Mouse (Mus musculus) ovary, postnatal 36 days (tissue): ENCODE measurements at regions not wholly inside any gene's neighbourhood (a gene's known extent, or its start where the extent isn't known, plus 50 kb on each side); places are given as distances from the start of the nearest gene placed in this dataset.
A peak's percentile ranks its signal among the peaks of the same experiment; 100 is the strongest.

Experiments
- DNase-seq: peaks from one replicate; pipeline ENCODE4 v3.0.0; 2022; ENCODE audit warnings: low spot score, mixed read lengths

DNA sequence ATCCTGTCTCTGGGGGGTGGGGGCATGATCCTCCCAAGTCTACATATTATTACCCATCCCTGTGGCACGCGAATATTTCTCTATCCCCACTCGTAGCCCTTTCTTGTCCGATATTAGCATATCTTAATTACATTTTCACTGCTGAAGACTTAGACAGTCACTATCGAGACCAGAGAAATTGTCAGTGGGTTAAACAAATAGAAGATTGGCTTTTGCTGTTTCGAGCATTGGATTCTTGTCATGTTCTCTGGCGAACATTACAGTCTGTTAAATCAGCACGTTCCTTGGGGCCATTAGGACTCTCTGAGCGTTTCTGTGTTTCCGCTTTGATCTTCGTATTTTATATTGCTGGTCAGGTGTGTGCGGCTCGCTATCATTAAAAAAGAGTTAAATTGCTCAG, 129.6 kb upstream of the Psmd7 start:
- DNase-seq = no peak

GRCm38 (mm10) chr8:107719656-107720055, 131.4 kb upstream of the Psmd7 start:
- DNase-seq = no peak

DNA sequence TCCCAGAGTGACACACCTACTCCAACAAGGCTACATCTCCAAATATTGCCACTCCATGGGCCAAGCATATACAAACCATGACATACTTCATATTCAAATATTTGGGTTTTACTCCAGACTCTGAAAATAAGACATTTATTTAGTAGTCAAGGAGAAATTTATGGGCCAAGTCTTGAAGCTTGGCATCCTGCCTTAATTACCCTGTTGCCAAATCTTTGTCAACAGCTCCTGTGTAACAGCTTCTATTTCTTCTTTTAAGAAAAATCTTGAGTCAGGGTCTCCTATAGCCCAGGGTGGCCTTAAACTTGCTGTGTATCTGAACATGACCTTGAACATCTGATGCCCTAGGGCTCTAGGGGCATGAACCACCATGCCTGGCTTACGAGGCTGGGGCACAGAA, 138.5 kb upstream of the Psmd7 start:
- no peak for DNase-seq

GRCm38 (mm10) chr8:107727276-107727675, 139.0 kb upstream of the Psmd7 start:
- DNase-seq = no peak

GRCm38 (mm10) chr8:107739091-107739490, 150.8 kb upstream of the Psmd7 start:
- no peak for DNase-seq

GRCm38 (mm10) chr8:107757083-107757482, 168.8 kb upstream of the Psmd7 start:
- no peak for DNase-seq

GRCm38 (mm10) chr8:107758637-107759036, 170.4 kb upstream of the Psmd7 start:
- no peak for DNase-seq

- DNase-seq = no peak
Measured at GRCm38 (mm10) chr8:107776906-107777305, 165.5 kb upstream of the Zfhx3 start.

GRCm38 (mm10) chr8:107785771-107786170, 156.7 kb upstream of the Zfhx3 start:
- peak; percentile 4 for DNase-seq

DNA sequence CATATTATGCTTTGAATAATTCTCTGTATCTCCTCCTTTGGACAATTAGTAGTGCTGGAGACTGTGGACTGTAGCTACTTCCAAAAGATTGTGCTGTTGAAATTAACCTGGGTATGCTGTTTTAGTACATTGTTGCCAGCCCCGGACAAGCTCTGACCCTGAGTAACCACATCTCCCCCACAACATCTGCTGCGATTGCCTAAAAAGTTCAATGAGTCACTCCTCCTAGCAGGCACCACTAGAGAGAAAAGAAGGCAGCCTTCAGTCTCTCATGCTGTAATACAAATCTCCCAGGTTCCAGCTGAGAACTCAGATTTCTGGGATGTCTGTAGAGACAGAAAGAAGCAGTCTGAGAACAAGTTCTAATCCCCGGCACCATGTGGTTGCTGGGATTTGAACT, 150.2 kb upstream of the Zfhx3 start:
- no peak for DNase-seq

- DNase-seq = no peak
Measured at GRCm38 (mm10) chr8:107814931-107815330, 127.5 kb upstream of the Zfhx3 start.

DNA sequence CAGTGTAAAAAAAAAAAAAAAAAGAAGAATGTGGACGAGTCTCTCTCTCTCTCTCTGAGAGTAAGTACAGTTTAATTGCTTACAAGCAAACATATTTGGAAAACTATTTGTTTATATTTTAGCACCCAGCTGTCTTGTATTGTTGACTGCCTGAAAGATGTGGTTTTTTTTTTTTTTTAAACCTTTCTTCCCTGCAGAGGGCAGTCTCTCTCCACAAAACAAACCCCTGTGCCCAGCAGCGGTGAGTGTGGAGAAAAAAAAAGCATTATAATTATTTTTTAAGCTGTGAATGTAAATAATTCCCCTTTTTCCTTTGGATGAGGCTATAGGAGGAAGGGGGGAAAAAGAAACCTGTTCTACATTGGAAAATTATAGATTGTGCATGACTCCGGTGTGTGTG, 126.7 kb upstream of the Zfhx3 start:
- DNase-seq = no peak

DNA sequence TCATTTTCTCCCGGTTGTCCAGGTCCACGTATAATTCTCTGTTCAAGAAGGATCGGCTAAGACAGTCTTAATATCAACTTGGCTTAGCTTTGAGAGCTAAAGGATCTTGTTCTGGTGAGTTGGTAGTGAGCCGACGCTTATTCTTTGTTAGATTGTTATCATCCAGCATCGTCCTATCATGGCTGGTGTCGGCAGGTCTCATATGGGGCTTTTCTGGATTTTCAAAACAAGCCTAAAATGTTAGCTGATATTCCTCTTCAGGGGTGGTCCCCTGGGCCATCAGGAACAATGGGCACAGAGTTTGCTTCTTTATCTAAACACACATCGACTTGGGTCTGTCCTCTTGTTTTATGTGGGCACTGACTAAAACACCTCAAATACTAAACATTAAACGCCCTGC, 124.6 kb upstream of the Zfhx3 start:
- no peak for DNase-seq

GRCm38 (mm10) chr8:107820174-107820760, 122.2 kb upstream of the Zfhx3 start:
- DNase-seq = no peak

DNA sequence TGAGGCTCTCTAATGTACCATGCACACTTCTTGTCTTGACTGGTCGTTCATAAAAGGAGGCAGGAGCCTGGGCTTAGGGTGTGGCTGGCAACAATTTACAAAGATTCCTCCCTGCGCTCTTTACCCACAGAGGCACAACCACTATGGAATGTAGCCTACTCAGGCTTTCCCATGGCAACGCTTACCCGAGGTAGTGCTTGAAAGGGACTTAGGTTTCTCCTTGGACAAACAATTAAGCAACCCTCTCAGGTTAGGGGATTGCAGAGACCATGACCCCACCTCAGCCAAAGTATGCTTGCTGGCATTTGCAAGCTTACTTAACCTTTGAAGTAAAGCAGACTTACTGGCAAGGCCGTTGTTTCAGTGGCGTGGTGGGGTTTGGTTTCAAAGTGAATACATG, 120.9 kb upstream of the Zfhx3 start:
- no peak for DNase-seq

DNA sequence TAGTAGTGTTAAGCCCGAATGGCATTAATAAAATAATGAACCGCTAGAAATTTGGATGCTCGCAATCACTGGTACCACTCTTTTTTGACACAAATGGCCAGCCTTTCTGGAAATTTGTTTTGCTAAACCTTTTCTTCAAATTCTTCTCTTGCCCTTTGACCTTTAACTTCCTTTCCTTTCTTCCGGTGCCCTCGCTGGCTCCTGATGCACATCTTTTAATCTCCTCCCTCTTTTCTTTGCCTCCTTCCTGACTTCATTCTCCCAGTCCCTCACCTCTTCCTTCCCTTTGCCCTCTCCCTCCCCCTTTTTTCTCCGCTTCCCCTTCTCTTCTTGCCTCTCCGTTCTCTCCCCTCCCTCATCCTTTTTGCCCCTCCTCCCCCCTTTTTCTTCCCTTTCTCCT, 118.3 kb upstream of the Zfhx3 start:
- DNase-seq = no peak

DNA sequence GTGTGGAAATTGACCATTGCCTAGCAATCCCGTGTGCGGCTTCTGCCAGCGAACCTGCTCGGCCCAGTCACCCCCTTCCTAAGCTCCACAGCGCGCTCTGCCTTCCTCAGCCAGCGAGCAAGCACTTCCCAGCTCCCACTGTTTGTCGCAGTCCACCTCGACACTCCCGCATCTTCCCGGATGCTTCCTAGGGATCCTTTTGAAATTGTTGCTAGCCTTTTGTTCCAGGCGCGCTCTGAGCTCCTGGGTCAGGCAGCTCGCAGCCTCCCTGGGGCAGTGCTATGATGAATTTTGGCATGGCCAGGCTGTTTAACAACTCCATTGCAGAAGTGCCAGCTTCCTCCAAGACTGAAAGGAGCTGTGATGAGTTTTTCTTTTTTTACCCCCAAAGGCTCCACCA, 117.8 kb upstream of the Zfhx3 start:
- peak; percentile 4 for DNase-seq

DNA sequence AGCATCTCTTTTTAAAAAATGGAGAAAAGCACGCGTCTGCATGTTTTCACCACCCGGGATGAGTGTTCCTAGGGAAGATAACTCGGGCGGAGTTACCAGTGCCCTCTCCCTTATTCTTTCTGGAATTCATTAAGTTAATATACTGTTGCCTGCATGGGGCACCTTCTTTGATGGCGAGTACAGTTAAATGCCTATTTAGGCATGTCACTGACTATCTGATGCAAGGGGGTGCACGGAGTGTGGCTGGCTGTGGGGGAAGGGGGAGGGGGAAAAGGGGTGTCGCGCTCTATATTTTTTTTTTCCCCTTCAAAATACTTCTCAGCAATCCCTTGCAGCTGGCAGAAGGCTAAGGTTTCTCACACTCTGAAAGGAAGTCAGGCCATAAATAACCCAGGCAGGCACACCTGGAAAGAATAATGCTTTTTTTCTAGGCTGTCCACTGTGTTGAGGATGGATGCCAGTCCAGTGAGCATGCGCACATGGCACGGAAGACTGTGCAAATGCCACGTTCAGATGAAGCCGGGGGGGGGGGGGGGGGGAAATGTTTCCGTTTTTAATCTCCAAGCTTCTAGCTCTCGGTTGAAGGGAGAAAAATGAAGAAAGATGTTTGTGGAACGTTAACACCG, 114.8 kb upstream of the Zfhx3 start:
- DNase-seq = no peak

- no peak for DNase-seq
Measured at GRCm38 (mm10) chr8:107828541-107828940, 113.9 kb upstream of the Zfhx3 start.

GRCm38 (mm10) chr8:107833481-107833880, 109.0 kb upstream of the Zfhx3 start:
- DNase-seq = no peak

DNA sequence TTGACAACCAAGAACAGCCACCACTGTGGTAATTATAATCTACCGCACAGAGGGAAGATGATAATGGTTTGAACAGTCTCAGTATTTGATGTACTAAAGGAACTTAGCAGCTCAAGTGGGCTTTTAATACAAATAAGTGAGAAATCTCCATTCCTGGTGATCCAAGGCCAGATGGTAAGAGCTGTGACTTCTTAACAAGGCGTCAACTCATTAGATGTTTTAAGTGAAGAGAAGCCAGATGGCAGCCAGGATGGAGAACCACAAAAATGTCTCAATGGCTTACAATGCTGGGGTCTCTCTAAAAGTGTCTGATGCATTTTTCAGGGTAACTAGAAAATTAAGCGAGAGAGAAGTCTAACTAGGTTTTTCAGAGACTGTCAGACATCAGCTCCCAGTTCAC, 96.3 kb upstream of the Zfhx3 start:
- DNase-seq = no peak

GRCm38 (mm10) chr8:107851236-107852043, 91.0 kb upstream of the Zfhx3 start:
- DNase-seq = no peak

DNA sequence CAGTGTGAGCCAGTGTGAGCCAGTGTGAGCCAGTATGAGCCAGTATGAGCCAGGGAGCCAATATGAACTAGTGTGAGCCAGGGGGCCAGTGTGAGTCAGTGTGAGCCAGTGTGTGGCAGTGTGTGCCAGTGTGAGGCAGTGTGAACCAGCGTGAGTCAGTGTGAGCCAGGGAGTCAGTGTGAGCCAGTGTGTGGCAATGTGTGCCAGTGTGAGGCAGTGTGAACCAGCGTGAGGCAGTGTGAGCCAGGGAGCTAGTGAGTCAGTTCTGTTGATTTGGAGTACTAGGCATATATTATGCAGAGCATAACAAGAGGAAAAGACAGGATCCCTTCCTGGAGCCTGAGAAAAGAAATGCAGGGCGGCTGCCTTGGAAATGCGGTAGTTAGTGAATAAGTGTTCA, 82.7 kb upstream of the Zfhx3 start:
- no peak for DNase-seq
